Mouse (Mus musculus): ENCODE results near the gene Kdm2b.

DNA sequence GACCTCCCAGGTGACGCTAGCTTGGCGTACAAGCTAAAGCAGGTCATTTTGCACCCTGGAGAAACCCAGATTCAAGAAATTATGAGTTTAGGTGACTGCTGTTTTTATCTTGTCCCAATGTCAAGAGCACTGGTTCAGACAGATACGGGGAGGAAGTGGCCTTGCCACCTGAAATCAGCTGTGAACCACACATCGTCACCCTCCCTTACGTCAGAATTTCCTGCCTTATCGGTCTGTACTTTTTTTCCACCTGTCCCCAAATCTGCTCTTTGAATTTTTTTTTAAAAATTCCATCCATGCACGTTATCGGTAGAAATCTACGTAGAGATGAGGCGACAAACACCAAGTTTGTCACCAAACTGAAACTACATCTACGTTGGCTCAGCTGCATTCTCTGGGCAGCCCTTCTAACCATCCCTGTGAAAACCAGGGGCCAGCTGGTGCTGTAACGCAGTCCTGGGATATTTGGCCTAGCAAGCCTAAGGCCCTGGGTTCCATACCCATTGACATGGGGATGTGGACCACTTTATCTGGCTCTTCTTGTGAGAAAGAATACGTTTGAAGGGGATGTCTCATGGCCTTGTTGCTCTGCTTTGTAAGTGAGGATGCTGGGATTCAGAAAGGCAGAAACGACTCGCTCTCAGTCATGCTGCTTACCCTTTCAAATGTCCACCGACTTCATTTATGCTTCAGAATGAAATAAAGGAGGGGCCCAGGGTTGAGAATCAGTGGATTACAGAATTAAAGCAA lies 963 bp upstream of the Kdm2b start:
- TF ChIP-seq CTCF (IDR thresholded peaks at IDR 0.05; ENCODE audit: borderline replicate concordance, extremely low read depth, insufficient read depth, insufficient read length) (no peak), POLR2A (IDR thresholded peaks at IDR 0.05; ENCODE audit: borderline replicate concordance, extremely low read depth, insufficient read depth, insufficient read length, poor library complexity, severe bottlenecking) (no peak)
